Mouse (Mus musculus) E14TG2a.4 (cell line): ENCODE data around the gene Stap2.

Experiments used
- H3K27me3 ChIP-seq: 2 replicates; pipeline ENCODE4 v1.6.1; 2014; ENCODE audit warnings: low read length, control low read depth; ENCODE audit not compliant: insufficient read depth
- H3K36me3 ChIP-seq: 2 replicates; pipeline ENCODE4 v1.6.1; 2014; ENCODE audit warnings: low read length, control low read depth; ENCODE audit not compliant: insufficient read depth
- H3K4me1 ChIP-seq: replicated peaks from 2 replicates; pipeline ENCODE4 v1.6.1; 2014; ENCODE audit warnings: low read depth, low read length, control low read depth
- H3K4me3 ChIP-seq: replicated peaks from 2 replicates; pipeline ENCODE4 v1.5.1; 2014; ENCODE audit warnings: mild to moderate bottlenecking, low read length
- H3K9me3 ChIP-seq: 2 replicates; pipeline ENCODE4 v1.6.1; 2014; ENCODE audit warnings: low read length, control low read depth
- CTCF ChIP-seq: conservative IDR thresholded peaks from 2 replicates; pipeline ENCODE4 v1.5.1; 2014; ENCODE audit warnings: low read length
- NANOG ChIP-seq: IDR thresholded peaks from 2 replicates; pipeline ENCODE4 v1.6.1; 2014; ENCODE audit warnings: borderline replicate concordance, low read length, mixed read lengths
- POU5F1 ChIP-seq: IDR thresholded peaks from 2 replicates; pipeline ENCODE4 v1.6.1; 2014; ENCODE audit warnings: low read length, borderline replicate concordance

Gene Stap2

GRCm38 (mm10) chr17:55954229-55954628, 51.2 kb downstream of the Stap2 start:
- TF ChIP-seq NANOG (no peak), POU5F1 (no peak), CTCF (no peak)
- no peaks in the 10 kb centered on the region; the same call in 1 of the 2 replicates for H3K36me3 ChIP-seq
- no peaks in the 10 kb centered on the region for H3K27me3 ChIP-seq
- peak overlapping the region; percentile 70 for H3K4me3 ChIP-seq
- H3K9me3 ChIP-seq: no peaks in the 10 kb centered on the region
- peaks cover 90% of the 10 kb centered on the region for H3K4me1 ChIP-seq

GRCm38 (mm10) chr17:55953751-55954150, 51.6 kb downstream of the Stap2 start:
- TF ChIP-seq POU5F1 (no peak), NANOG (no peak), CTCF (no peak)

GRCm38 (mm10) chr17:55952447-55953027, 52.8 kb downstream of the Stap2 start, which contains the start of gene Ebi3:
Ebi3 (plus strand) TSS chr17:55952640.
- Histone ChIP-seq H3K36me3 (no peaks in the 10 kb centered on the region; the same call in 1 of the 2 replicates), H3K9me3 (no peaks in the 10 kb centered on the region), H3K4me3 (peak within 1 kb of the TSS; percentile 63), H3K27me3 (no peaks in the 10 kb centered on the region), H3K4me1 (peaks cover 83% of the 10 kb centered on the region)
- TF ChIP-seq POU5F1: no peak
- no peak for TF ChIP-seq CTCF
- TF ChIP-seq NANOG: no peak

More at GRCm38 (mm10) chr17:55953751-55954150, 51.6 kb downstream of the Stap2 start:
- H3K36me3 ChIP-seq: no peaks in the 10 kb centered on the region; the same call in 1 of the 2 replicates
- H3K9me3 ChIP-seq: no peaks in the 10 kb centered on the region
- H3K4me3 ChIP-seq: peak overlapping the region; percentile 70
- H3K27me3 ChIP-seq: no peaks in the 10 kb centered on the region
- peaks cover 90% of the 10 kb centered on the region for H3K4me1 ChIP-seq

DNA sequence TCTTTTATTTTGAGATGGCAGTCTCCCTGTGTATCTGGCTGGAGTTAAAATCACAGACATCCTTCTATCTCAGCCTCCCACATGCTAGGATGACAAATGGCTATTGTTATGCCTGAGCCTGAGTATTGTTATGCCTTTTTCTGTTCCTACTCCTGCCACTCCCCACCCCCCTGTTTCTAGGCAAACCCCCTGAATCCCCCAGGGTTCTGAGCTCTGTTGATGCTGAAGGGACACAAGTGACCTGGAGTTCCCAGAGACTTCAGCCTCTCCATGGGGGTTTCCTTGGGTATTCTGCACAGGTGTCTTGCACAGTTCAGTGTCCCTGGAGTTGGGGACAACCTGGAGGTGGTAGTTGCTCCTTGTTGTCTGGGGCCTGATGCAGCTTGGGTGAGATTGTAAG, 53.3 kb downstream of the Stap2 start:
- TF ChIP-seq NANOG: peak; percentile 34; the same call in 1 of the 2 replicates
- peak; percentile 99 for TF ChIP-seq POU5F1
- no peak for TF ChIP-seq CTCF

DNA sequence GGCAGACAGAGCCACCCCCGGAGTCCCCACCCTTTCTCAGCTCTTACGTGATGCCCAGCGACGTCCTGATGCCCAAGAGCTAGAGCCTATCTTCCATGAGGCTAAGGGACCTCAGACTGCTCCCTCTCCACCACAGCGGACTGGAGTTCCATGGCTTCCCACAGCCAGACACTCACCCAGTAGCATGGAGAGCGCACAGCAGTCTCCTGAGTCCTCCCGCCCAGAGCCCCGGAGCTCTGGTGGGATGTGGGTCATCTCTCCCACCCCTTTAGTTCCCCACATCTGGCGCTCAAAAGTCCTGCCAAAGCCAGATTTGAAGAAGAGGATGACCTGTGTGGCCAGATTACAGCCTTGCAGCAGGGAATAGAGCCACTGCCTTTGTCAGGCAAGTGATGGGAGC, 54.8 kb downstream of the Stap2 start:
- no peaks in the 10 kb centered on the region for H3K27me3 ChIP-seq
- H3K4me3 ChIP-seq: peak overlapping the region; percentile 63
- no peaks in the 10 kb centered on the region for H3K36me3 ChIP-seq
- TF ChIP-seq POU5F1 (no peak), NANOG (no peak)
- H3K9me3 ChIP-seq: no peaks in the 10 kb centered on the region
- H3K4me1 ChIP-seq: peaks cover 73% of the 10 kb centered on the region

More for the DNA sequence above, 53.3 kb downstream of the Stap2 start:
- Histone ChIP-seq H3K4me3 (peak overlapping the region; percentile 52), H3K27me3 (no peaks in the 10 kb centered on the region), H3K9me3 (no peaks in the 10 kb centered on the region), H3K4me1 (peaks cover 79% of the 10 kb centered on the region), H3K36me3 (no peaks in the 10 kb centered on the region)

- H3K4me1 ChIP-seq: peaks cover 63% of the 10 kb centered on the region
- peak within 1 kb of the TSS; percentile 63 for H3K4me3 ChIP-seq
- H3K27me3 ChIP-seq: no peaks in the 10 kb centered on the region
- TF ChIP-seq NANOG (no peak), CTCF (no peak), POU5F1 (no peak)
- H3K9me3 ChIP-seq: no peaks in the 10 kb centered on the region
- no peaks in the 10 kb centered on the region for H3K36me3 ChIP-seq
These were observed 56.0 kb downstream of the Stap2 start, which contains the start of gene Zfp119b for GRCm38 (mm10) chr17:55949400-55949799. Zfp119b (minus strand) TSS chr17:55949500.

DNA sequence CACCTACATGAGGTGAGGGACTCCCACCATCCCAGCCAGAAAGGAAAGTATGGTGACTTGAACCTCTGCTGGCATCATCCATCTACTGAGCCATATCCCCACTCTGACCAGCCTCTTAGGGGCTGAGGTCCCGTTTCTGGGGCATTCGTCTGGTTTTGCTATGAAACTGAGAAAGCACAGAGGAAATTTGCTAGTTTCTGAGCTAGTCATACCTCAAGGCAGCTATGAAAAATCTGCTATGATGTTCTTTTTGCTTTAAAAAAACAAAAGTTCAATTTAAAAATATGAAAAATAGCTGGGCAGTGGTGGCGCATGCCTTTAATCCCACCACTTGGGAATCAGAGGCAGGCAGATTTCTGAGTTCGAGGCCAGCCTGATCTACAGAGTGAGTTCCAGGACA, 56.7 kb downstream of the Stap2 start:
- Histone ChIP-seq H3K36me3 (no peaks in the 10 kb centered on the region; the same call in 1 of the 2 replicates), H3K4me3 (no peak overlapping the region), H3K4me1 (peaks cover 63% of the 10 kb centered on the region), H3K9me3 (no peaks in the 10 kb centered on the region), H3K27me3 (no peaks in the 10 kb centered on the region)
- TF ChIP-seq POU5F1 (no peak), CTCF (no peak), NANOG (no peak)
